Mouse (Mus musculus): Measurements from ENCODE around the gene Fmo5.

GRCm38 (mm10) chr3:97593089-97593488 is 35.5 kb upstream of the Fmo5 start:
- TF ChIP-seq CTCF (IDR thresholded peaks at IDR 0.05; ENCODE audit: low read depth, low read length) = no peak
- TF ChIP-seq POLR2A (IDR thresholded peaks at IDR 0.05; ENCODE audit: borderline replicate concordance, low read depth, low read length) = no peak
